8 mouse cellular contexts compared by ENCODE assay signal in the genomic region with DNA sequence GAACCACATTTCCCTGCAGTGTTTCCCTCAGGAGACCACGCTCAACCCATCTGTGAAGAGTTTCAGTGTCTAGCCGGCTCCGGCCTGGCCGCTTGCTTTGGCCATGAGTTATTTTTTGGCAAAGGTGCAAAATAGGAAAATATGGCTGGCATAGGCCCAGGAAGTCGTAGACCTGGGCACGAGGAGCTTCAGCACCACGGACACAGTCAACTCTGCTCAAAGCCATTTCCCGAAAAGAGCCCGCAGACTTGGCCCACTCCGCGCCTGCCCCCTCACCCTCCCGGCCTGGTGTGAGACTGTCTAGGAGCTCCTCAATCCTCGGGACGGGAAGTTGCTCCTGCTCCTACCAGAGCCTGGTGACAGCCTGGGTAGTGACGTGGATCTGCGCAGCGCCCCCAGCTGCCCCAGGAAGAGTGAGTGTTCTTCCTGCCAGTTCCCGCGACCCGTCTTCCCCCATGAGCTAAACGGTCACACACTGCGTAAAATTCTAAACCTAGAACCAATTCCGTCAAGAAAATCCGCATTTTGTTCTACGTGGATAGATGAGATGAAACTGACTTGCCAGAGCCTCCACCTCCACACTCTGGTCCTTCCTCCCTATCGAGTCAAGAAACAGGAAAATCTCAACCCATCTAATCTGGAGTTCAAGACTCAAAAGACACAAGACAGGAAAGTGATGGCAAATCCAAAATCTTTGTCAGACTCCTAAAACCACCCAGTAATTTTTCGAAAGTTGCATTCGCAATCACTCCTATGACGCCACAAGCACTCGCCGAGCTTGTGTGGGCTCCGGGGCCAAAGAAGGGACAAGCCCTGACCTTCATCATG. TPM values are rescaled to one million over a fixed set of nuclear protein-coding genes. Genes with fewer than 3 reads are reported as not detected.
DNase-seq lines count a peak whose midpoint lies in the region; ATAC-seq lines count a peak whose summit lies in the region.

No protein-coding gene starts in this region.

- WGBS in hindbrain, embryonic 15.5 days, result 7% methylated on average over 32 of the region's 32 CpGs

- H3K9me3 ChIP-seq in hindbrain, embryonic 15.5 days, result no peaks in the 10 kb centered on the region

- peak overlapping the region; percentile 93 for H3K4me3 ChIP-seq in hindbrain, embryonic 15.5 days

- peak overlapping the region; percentile 86 for H3K4me2 ChIP-seq in hindbrain, embryonic 15.5 days

- peak overlapping the region; percentile 86 for H3K9ac ChIP-seq in hindbrain, embryonic 15.5 days

- H3K4me1 ChIP-seq in hindbrain, embryonic 15.5 days (replicated peaks), result peaks cover 18% of the 10 kb centered on the region

- ATAC-seq in hindbrain, embryonic 15.5 days (ENCODE audit: low FRiP score, low read depth), result peak; percentile 43; the same call in 1 of the 2 replicates

- H3K36me3 ChIP-seq in hindbrain, embryonic 15.5 days, result no peaks in the 10 kb centered on the region

- peak; percentile 42 to 47 for DNase-seq in adrenal gland, adult 18-20 months (ENCODE audit: low spot score in 2 of 2)
- DNase-seq in cerebellum, adult 9-11 months, result peak; percentile 90
- DNase-seq in frontal cortex, postnatal 25 days (ENCODE audit: low spot score in 2 of 2), result peak; percentile 11 to 17
- DNase-seq in layer of hippocampus, postnatal 36 days, result peak; percentile 40 to 44
- peak; percentile 74 for DNase-seq in lung, postnatal 25 days (ENCODE audit: low spot score)
- peak; percentile 49 to 51 for DNase-seq in right cerebral cortex, postnatal 10 days (ENCODE audit: low spot score in 2 of 2)
- no peak for DNase-seq in urinary bladder, postnatal 10 days (ENCODE audit: low spot score)

- H3K27ac ChIP-seq in hindbrain, embryonic 15.5 days (replicated peaks), result peak overlapping the region; percentile 81

- no peaks in the 10 kb centered on the region for H3K27me3 ChIP-seq in hindbrain, embryonic 15.5 days

RNA-seq across cellular contexts. Expression of a gene that starts 0.9 kb away (rescaled TPM):
- 1 to 10 TPM; 7.8 to 9.6 TPM for total RNA-seq in adrenal gland, adult 18-20 months (2021)
- polyA plus RNA-seq in hindbrain, embryonic 15.5 days (2015; fragmentation: Nextera tagmentation; extraction: Ambion mirVana), result 21.9 and 24.3 TPM in 2 replicates
- total RNA-seq in layer of hippocampus, postnatal 36 days (2021), result 10 to 100 TPM; 17.6 to 19.8 TPM

RNA-seq across cellular contexts. Expression of a gene that starts 24.1 kb away (rescaled TPM):
- 10 to 100 TPM; 49.3 to 49.9 TPM for total RNA-seq in adrenal gland, adult 18-20 months (2021)
- polyA plus RNA-seq in hindbrain, embryonic 15.5 days (2015; fragmentation: Nextera tagmentation; extraction: Ambion mirVana), result 55.9 and 58.6 TPM in 2 replicates
- total RNA-seq in layer of hippocampus, postnatal 36 days (2021), result 10 to 100 TPM; 36.7 to 36.9 TPM

RNA-seq across cellular contexts. Expression of a gene that starts 27.6 kb away (rescaled TPM):
- 10 to 100 TPM; 31.4 to 33.8 TPM for total RNA-seq in adrenal gland, adult 18-20 months (2021)
- polyA plus RNA-seq in hindbrain, embryonic 15.5 days (2015; fragmentation: Nextera tagmentation; extraction: Ambion mirVana), result 28.9 and 30.9 TPM in 2 replicates
- total RNA-seq in layer of hippocampus, postnatal 36 days (2021), result 10 to 100 TPM; 56.8 to 67.8 TPM
